Mouse (Mus musculus) thymus, adult 2 months (tissue): Measurements from ENCODE around the gene Hmgcs1.

Experiments used
- CTCF ChIP-seq: fragments of 200-500 bp; IDR thresholded peaks from 2 replicates; pipeline ENCODE4 v1.5.1; 2012; ENCODE audit warnings: mild to moderate bottlenecking, control low read depth, low read length, moderate library complexity, borderline replicate concordance; ENCODE audit not compliant: control insufficient read depth, poor library complexity, insufficient read depth; ENCODE audit errors: extremely low read depth
- POLR2A ChIP-seq: fragments of 200-500 bp; IDR thresholded peaks from 2 replicates; pipeline ENCODE4 v1.6.1; 2012; ENCODE audit warnings: mild to moderate bottlenecking, low read length, control low read depth, moderate library complexity; ENCODE audit not compliant: control insufficient read depth, poor library complexity, insufficient read depth; ENCODE audit errors: extremely low read depth

- TF ChIP-seq CTCF = no peak
- no peak for TF ChIP-seq POLR2A
Observed at GRCm38 (mm10) chr13:119656846-119657416, 33.2 kb upstream of the Hmgcs1 start.
